Mouse (Mus musculus): ENCODE results near the gene Ifna11.

Ifna11 gene

DNA sequence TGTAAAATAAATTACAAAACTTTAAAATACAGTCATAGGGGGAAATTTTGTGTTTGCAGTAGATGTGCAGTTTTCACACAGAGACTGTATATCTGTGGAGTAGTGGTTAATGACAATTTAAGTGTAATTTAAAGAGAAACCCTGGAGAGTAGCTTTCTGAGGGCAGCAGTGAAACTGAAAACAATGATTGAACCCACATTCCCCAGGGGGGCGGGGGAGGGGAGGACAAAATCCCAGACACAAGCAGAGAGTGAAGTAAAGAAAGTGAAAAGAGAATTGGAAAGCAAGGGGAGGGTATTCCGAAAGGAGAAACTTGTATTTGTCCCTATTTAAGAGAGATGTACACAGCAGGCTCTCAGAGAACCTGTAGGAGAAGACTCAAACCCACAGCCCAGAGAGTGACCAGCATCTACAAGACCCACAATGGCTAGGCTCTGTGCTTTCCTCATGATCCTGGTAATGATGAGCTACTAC is 21.7 kb downstream of the Ifna11 start, which contains the start of gene Ifna4:
Ifna4 (plus strand) TSS at position 424 of the 474 bp plus-strand sequence.
- no peak for DNase-seq

DNA sequence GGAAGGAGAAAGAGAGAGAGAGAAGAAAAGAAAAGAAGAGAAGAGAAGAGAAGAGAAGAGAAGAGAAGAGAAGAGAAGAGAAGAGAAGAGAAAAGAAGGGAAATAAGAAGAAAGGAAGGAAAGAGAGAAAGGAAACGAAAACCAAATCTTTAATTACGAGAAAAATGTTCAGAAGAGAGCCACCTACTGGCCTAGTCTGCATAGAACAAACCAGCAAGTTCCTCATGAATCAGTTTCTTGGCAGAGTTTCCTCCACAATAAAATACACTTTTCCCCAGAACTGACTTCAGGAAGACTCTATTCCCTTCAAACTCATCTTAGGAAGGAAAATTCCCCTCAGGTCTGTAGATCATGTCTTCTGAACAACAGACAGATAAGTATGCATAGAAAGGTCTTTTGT is 25.6 kb downstream of the Ifna11 start:
- no peak for DNase-seq

DNA sequence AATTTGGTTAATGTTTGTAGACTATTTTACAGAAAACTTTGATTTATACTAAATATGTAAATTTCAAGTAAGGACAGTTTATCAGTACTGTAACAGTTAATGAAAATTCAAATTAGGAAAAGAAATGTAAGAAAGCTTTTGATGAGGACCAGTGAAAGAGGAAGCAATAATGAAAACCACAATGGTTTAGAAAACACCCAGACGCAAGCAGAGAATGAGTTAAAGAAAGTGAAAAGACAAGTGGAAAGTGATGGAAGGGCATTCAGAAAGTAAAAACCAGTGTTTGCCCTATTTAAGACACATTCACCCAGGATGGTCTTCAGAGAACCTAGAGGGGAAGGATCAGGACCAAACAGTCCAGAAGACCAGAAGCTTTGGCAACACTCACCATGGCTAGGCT is 29.9 kb downstream of the Ifna11 start, which contains the start of gene Ifna1:
Ifna1 (plus strand) TSS at position 390 of the 400 bp plus-strand sequence.
- no peak for DNase-seq

DNA sequence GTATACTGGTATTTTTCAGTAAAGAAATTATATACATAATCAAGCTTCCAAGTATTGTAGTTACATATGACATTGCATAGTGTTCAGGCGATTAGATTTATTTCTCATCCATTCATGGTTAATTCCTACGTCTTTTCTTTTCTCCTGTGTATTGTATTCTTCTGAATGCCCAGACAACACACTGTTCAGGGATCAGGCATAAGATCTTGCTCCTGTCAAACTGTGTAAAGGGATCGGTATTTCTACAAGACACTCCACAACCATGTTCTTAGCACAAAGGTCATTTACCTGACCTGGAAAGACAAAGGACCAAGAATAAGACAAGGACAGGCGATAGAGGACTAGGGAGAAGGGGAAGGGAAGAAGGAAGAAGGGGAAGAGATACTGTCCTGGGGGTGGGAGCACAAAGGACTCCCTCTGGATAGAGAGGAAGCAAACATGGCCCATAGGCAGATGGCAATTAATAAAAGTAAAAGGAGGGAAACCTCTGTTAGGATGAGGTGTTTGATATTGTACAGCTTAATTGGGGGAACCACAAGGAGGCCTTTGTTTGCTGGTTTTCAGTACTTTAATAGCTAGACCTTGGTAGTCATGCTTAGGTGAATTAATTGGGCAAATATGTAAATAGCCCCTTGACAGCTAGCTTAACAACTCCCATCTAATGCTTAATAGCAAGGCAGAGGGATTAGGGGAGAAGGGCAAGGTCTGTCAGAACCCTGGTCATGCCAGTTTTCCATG is 31.4 kb downstream of the Ifna11 start:
- DNase-seq = no peak

DNA sequence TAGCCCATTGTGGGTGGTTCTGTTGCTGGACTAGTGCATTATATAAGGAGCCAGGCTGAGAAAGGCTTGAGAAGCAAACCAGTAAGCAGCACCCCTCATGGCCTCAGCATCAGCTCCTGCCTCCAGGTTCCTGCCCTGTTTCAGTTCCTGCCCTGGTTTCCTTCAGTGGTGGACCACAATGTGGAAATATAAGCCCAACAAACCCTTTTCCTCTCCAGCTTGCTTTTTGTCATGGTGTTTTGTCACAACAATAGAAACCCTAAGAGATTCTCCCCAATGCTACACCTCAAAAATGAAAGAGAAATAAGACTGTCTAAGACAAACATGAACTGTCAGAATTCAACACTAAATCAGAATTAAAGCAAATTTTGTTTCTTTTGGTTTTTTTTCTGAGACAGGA is 39.5 kb downstream of the Ifna11 start:
- no peak for DNase-seq

DNA sequence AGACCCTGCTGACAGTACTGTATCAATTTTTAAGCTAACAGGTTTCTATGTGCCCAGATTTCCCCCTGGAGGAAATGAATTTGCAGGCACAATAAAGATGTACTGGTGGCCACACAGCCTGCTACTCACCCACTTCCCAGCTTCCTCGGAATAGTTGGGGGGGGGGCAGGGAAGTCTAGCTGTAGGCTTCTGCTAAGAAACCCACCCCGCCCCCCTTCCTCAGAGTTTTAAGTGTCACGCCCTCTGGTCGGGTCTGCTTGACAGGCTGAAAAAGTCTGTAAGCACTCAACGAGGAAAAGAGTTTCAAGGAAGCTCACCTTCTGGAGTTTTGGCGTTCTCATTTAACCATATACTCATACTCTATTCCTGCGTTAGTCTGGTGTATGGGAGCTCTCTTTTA is 43.5 kb downstream of the Ifna11 start:
- DNase-seq = no peak

DNA sequence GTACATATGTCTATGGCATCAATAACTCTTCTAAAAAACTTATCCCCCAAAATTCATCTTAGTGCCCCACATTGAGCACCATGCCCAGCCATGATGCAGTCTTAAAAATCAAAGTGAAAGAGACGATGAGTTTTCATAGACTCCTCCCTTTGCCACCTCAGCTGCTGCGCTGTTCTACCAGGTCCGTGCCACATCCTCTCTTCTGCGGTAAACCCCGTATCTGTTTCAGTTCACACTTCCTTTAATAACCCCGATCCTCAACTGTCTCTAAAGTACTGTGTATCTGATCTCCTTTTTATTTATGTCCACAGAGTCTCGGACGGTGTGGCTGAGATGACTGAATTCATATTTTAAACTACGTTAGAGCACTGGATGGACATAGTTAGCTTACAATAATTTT is 44.8 kb downstream of the Ifna11 start:
- no peak for DNase-seq

DNA sequence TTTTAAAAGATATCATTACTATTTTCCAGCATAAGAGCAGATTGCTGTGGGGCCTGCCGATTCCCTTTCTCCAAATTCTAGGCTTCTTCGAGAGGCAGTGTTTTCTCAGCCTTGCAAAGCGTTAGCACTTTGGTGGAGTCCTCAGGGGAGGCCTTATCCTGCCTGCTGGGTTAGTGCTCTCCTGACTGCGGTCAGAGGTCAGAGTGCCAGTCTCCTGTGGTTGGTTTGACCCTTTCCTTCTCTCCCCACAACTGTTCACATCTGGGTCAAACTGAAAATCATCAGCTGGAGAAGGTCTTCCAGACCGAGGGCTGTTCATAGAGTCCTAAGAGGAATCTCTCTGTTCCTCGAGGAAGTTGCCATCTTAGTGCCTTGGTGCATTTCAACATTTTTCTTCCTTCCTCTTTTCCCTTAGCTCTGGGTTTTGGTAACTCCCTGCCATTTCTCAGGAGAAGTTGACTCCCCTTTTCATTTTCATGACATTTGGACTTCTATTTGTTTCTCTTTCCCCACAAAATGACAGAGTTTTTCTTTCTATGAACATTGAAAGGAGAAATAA is 45.3 kb downstream of the Ifna11 start:
- DNase-seq = no peak

DNA sequence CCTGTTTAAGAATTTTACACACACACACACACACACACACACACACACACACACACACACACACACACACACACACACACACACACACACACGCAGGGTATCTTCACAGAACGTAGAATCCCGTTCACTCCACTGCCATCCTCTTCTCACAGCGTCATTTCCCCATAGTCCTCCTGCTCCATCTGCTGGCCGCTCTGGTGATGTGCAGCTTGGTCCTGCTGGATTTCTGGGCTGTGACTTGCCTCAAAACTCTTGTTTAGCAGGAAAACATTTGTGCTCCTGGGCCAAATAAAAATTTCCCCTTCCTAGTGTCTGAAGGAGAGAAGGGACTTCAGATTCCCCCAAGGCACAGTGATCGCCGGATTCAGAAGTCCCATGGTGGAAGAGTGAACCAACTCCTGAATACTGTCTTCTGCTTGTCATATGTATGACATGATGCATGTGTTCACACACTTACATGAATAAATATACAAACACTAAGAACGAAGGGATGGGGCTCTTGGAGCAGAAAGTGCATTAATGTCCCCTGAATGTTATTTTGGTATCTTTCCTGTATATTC is 47.7 kb downstream of the Ifna11 start:
- DNase-seq = peak; percentile 80

DNA sequence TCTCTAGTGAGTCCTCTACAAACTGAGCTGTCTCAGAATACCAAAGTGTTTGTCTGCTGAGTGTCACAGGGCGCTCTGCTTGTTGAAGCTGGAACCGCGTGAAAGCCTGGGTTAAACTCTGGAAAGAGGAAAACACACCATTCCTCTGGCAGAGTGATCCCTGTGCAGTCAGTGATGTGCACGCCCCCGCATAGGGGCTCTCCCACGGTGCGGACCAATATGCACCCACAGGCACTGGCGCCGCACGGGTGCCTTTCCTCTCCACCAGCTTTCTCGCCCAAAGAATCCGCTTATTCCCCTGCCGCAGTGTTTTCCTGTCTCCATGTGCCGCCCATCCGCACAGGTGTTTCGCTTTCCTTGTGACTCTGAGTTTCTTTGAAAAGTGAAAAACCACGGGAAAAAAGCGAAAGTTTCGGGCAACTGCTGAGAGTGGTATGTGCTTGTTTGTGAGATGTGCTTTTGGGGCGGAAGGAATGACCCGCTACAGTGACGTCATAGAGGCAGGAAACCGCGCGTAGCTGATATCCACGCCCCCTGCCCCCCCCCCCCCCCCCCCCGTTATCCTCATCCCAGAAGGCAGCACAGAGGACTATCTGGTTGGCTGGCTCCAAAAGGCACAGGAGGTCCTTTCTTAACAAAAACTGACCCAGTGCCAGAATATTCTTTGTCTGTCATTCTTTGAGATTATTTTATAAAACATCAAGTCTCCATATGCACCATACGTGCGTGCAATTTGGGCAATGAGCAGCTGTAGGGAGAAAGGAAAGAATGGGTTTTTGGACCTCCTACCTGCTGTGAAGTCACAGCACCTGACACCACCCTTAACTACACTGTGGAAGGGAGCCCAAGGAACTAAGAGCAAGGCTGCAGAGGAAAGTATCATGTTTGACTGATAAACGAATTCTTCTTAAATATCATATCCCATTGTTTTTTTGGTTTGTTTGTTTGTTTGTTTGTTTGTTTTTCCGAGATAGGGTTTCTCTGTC is 48.5 kb downstream of the Ifna11 start:
- peak; percentile 11 for DNase-seq
